Mouse (Mus musculus): ENCODE results near the gene Mrps23. TPM values are rescaled to one million over a fixed set of nuclear protein-coding genes. Genes with fewer than 3 reads are reported as not detected.
A peak's percentile ranks its signal among the peaks of the same experiment; 100 is the strongest.

Gene Mrps23
- polyA plus RNA-seq (2011; ENCODE audit: insufficient read depth, insufficient read length, low read depth, missing spikeins): 67.9 and 107 TPM in 2 replicates

DNA sequence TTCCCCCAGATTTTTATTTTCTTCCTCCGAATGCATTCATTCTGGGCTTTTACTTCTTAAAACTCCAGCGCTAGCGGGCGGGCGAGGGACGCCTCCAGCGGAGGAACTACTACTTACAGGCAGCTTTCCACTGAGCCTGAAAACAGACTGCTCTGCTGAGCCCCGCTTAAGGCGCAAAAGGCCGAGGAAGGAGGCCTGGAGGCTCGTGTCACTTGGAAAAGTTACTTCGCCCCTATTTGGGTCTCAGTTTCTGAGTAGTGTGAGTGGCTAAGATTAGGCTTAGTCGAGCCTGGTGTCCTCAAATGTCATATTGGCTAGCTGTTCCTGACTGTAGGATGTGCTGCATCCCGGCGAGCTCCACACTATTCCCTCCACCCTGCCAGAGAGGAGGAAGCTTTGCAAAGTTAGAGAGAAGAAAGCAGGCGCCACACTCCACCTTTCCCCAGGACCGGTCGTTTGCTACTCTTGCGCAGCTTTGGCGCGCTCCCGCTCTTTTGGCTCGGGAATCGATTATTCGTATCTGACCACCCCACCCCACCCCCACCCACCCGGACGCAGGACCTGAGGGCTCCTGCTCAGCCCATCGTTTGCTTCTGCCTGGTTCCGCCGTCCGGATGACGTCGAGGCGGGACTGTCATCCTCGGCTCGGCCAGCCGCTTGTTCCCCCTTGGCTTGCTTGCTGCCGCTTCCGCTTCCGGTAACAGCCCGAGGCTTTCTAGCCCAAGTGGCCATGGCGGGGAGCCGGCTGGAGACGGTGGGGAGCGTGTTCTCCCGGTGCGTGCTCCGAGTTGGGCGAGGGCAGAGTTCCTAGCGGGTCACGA lies at the start of gene Mrps23:
Gene Mrps23, plus strand, starts transcription at position 677 of the 821 bp plus-strand sequence.
- peaks cover 5% of the 10 kb centered on the region; the same call in 1 of the 2 replicates for H3K36me3 ChIP-seq (ENCODE audit: control insufficient read depth, insufficient read depth, low read length, poor library complexity, severe bottlenecking)
- peak within 1 kb of the TSS; percentile 57 for H3K9ac ChIP-seq (ENCODE audit: low read depth, poor library complexity, severe bottlenecking)
- no peaks in the 10 kb centered on the region for H3K9me3 ChIP-seq (replicated peaks; ENCODE audit: control insufficient read depth, insufficient read depth, low read length, poor library complexity, severe bottlenecking)
- H3K27me3 ChIP-seq (ENCODE audit: control insufficient read depth, insufficient read depth, low read length, poor library complexity, severe bottlenecking): no peaks in the 10 kb centered on the region
- no peaks in the 10 kb centered on the region for H3K4me1 ChIP-seq (ENCODE audit: control insufficient read depth, insufficient read depth, low read length)
- peak within 1 kb of the TSS; percentile 78 for H3K27ac ChIP-seq (ENCODE audit: insufficient read depth, low read length)
- peak within 1 kb of the TSS; percentile 92 for H3K4me3 ChIP-seq (ENCODE audit: low read depth, low read length)
- peak; percentile 11 for TF ChIP-seq CTCF (IDR thresholded peaks at IDR 0.05; ENCODE audit: low read depth, low read length)
- peak; percentile 79; the same call in 1 of the 2 replicates for TF ChIP-seq EP300 (IDR thresholded peaks at IDR 0.05; ENCODE audit: insufficient read depth, low read depth, low read length)
- TF ChIP-seq POLR2A (IDR thresholded peaks at IDR 0.05; ENCODE audit: insufficient read depth, low read length): peak; percentile 54

DNA sequence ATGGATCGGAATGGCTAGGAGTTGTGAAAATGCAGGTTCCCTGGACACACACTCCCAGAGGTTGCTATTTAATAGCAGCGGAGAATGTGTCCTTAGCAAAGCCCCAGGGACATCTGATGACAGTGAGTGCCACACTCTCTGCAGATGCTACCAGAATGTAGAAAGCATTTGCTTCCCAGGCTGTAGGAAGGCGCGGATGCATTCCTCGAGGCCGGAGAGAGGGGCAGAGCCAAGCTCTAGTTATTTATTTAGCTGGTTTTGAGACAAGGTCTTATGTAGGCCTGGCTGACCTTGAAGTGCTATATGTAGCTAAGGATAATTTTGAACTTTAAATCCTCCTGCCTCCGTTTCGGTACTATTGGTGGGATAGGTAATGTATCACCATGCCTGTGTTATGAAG lies 49.7 kb upstream of the Mrps23 start:
- TF ChIP-seq POLR2A (IDR thresholded peaks at IDR 0.05; ENCODE audit: insufficient read depth, low read length) (no peak), EP300 (IDR thresholded peaks at IDR 0.05; ENCODE audit: insufficient read depth, low read depth, low read length) (no peak), CTCF (IDR thresholded peaks at IDR 0.05; ENCODE audit: low read depth, low read length) (no peak)
- H3K4me1 ChIP-seq (ENCODE audit: control insufficient read depth, insufficient read depth, low read length): peaks cover 4% of the 10 kb centered on the region
- no peaks in the 10 kb centered on the region for H3K36me3 ChIP-seq (ENCODE audit: control insufficient read depth, insufficient read depth, low read length, poor library complexity, severe bottlenecking)
- H3K9me3 ChIP-seq (replicated peaks; ENCODE audit: control insufficient read depth, insufficient read depth, low read length, poor library complexity, severe bottlenecking): no peaks in the 10 kb centered on the region
- H3K9ac ChIP-seq (ENCODE audit: low read depth, poor library complexity, severe bottlenecking): no peak overlapping the region
- no peak overlapping the region for H3K27ac ChIP-seq (ENCODE audit: insufficient read depth, low read length)
- no peak overlapping the region for H3K4me3 ChIP-seq (ENCODE audit: low read depth, low read length)
- no peaks in the 10 kb centered on the region for H3K27me3 ChIP-seq (ENCODE audit: control insufficient read depth, insufficient read depth, low read length, poor library complexity, severe bottlenecking)

DNA sequence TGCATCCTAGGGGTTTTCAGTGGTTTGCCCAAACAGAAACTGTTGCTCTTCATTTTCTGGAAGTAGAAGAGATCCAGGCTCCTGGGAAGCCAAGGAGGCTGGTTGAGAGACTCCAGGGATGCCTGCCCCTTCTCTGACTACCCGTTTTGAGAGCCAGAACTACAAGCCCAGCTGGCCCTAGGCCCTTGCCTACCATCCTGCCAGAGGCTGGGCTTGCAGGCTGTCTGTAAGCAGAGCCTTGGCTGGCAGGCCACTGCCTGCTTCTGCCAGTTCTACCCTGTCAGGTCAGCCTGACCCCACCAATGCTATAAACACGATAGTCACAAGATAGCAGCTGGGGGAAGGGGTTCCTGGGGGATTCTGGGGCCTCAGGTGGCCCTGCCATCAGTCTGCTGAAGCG lies 48.7 kb upstream of the Mrps23 start:
- H3K4me1 ChIP-seq (ENCODE audit: control insufficient read depth, insufficient read depth, low read length): peaks cover 9% of the 10 kb centered on the region
- H3K9ac ChIP-seq (ENCODE audit: low read depth, poor library complexity, severe bottlenecking): no peak overlapping the region
- H3K27ac ChIP-seq (ENCODE audit: insufficient read depth, low read length): no peak overlapping the region
- TF ChIP-seq POLR2A (IDR thresholded peaks at IDR 0.05; ENCODE audit: insufficient read depth, low read length) (no peak), CTCF (IDR thresholded peaks at IDR 0.05; ENCODE audit: low read depth, low read length) (no peak), EP300 (IDR thresholded peaks at IDR 0.05; ENCODE audit: insufficient read depth, low read depth, low read length) (no peak)
- H3K9me3 ChIP-seq (replicated peaks; ENCODE audit: control insufficient read depth, insufficient read depth, low read length, poor library complexity, severe bottlenecking): no peaks in the 10 kb centered on the region
- H3K4me3 ChIP-seq (ENCODE audit: low read depth, low read length): no peak overlapping the region
- no peaks in the 10 kb centered on the region for H3K27me3 ChIP-seq (ENCODE audit: control insufficient read depth, insufficient read depth, low read length, poor library complexity, severe bottlenecking)
- H3K36me3 ChIP-seq (ENCODE audit: control insufficient read depth, insufficient read depth, low read length, poor library complexity, severe bottlenecking): no peaks in the 10 kb centered on the region

DNA sequence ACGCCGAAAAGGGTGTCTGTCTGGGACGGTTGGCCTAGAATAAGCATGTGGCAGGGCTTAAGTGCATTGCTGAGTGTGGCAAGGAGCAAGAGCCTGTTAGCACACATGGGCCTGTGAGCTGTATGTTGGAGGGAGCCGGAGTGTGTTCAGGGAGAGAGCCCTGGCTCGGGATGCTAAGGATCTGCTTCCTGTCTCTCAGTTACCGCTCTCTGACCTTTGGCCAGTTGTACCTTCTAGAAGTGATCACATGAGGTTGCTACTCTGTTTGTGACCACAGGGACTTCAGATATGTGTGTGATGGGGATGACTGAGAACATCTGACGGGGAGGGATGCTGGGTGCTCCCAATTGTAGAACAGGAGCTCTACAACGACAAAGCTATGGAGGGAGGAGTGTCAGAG lies 48.2 kb upstream of the Mrps23 start:
- Histone ChIP-seq H3K4me3 (ENCODE audit: low read depth, low read length) (no peak overlapping the region), H3K27ac (ENCODE audit: insufficient read depth, low read length) (no peak overlapping the region), H3K9me3 (replicated peaks; ENCODE audit: control insufficient read depth, insufficient read depth, low read length, poor library complexity, severe bottlenecking) (no peaks in the 10 kb centered on the region), H3K9ac (ENCODE audit: low read depth, poor library complexity, severe bottlenecking) (no peak overlapping the region), H3K36me3 (ENCODE audit: control insufficient read depth, insufficient read depth, low read length, poor library complexity, severe bottlenecking) (no peaks in the 10 kb centered on the region), H3K27me3 (ENCODE audit: control insufficient read depth, insufficient read depth, low read length, poor library complexity, severe bottlenecking) (no peaks in the 10 kb centered on the region), H3K4me1 (ENCODE audit: control insufficient read depth, insufficient read depth, low read length) (peaks cover 10% of the 10 kb centered on the region)
- no peak for TF ChIP-seq CTCF (IDR thresholded peaks at IDR 0.05; ENCODE audit: low read depth, low read length)
- no peak for TF ChIP-seq EP300 (IDR thresholded peaks at IDR 0.05; ENCODE audit: insufficient read depth, low read depth, low read length)
- no peak for TF ChIP-seq POLR2A (IDR thresholded peaks at IDR 0.05; ENCODE audit: insufficient read depth, low read length)

DNA sequence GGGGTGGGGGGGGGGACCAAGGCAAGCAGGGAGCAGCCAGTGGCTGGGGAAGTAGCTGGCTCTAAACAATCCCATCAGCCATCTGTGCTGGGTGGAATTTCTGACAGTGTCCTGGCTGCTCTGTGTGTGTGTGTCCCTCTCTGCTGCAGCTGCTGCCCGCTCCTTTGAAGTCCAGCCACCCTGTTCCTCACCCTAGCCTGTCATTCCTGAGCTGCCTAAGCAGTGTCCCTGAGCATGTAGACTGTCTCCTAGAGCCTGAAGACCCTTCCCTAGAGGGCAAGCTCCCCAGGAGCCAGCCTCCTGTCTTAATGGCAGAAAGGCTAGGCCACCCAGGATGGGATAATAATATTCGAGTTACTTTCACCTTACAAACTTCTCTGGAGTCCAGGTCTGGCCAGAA lies 47.8 kb upstream of the Mrps23 start:
- TF ChIP-seq EP300 (IDR thresholded peaks at IDR 0.05; ENCODE audit: insufficient read depth, low read depth, low read length) (no peak), POLR2A (IDR thresholded peaks at IDR 0.05; ENCODE audit: insufficient read depth, low read length) (no peak), CTCF (IDR thresholded peaks at IDR 0.05; ENCODE audit: low read depth, low read length) (no peak)
- H3K4me3 ChIP-seq (ENCODE audit: low read depth, low read length): no peak overlapping the region
- H3K9ac ChIP-seq (ENCODE audit: low read depth, poor library complexity, severe bottlenecking): no peak overlapping the region
- H3K27ac ChIP-seq (ENCODE audit: insufficient read depth, low read length): no peak overlapping the region
- no peaks in the 10 kb centered on the region for H3K9me3 ChIP-seq (replicated peaks; ENCODE audit: control insufficient read depth, insufficient read depth, low read length, poor library complexity, severe bottlenecking)
- H3K27me3 ChIP-seq (ENCODE audit: control insufficient read depth, insufficient read depth, low read length, poor library complexity, severe bottlenecking): no peaks in the 10 kb centered on the region
- H3K36me3 ChIP-seq (ENCODE audit: control insufficient read depth, insufficient read depth, low read length, poor library complexity, severe bottlenecking): no peaks in the 10 kb centered on the region
- peaks cover 10% of the 10 kb centered on the region for H3K4me1 ChIP-seq (ENCODE audit: control insufficient read depth, insufficient read depth, low read length)

DNA sequence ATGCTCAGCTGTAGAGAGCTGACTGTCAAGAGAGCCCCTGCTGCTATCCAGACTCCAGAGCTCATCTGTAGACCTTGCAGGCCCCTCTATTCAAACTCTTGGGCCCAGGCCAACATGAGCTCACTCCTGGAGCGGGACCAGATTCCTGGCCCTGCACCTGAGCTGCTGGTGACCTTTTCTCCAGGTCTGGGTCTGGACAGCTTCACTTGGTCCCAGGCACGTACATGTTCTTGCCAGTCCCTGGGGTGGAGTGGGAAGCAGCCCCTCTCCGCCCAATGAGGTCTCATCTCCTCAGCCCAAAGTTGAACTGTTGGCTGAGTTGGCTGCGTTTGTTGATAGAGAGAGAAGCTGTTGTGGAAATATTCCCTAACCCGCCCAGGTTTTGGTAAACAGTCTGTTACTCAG lies 45.3 kb upstream of the Mrps23 start:
- H3K4me3 ChIP-seq (ENCODE audit: low read depth, low read length): no peak overlapping the region
- H3K4me1 ChIP-seq (ENCODE audit: control insufficient read depth, insufficient read depth, low read length): peaks cover 9% of the 10 kb centered on the region
- no peaks in the 10 kb centered on the region for H3K9me3 ChIP-seq (replicated peaks; ENCODE audit: control insufficient read depth, insufficient read depth, low read length, poor library complexity, severe bottlenecking)
- H3K9ac ChIP-seq (ENCODE audit: low read depth, poor library complexity, severe bottlenecking): no peak overlapping the region
- H3K36me3 ChIP-seq (ENCODE audit: control insufficient read depth, insufficient read depth, low read length, poor library complexity, severe bottlenecking): no peaks in the 10 kb centered on the region
- H3K27me3 ChIP-seq (ENCODE audit: control insufficient read depth, insufficient read depth, low read length, poor library complexity, severe bottlenecking): no peaks in the 10 kb centered on the region
- no peak overlapping the region for H3K27ac ChIP-seq (ENCODE audit: insufficient read depth, low read length)
- no peak for TF ChIP-seq POLR2A (IDR thresholded peaks at IDR 0.05; ENCODE audit: insufficient read depth, low read length)
- no peak for TF ChIP-seq EP300 (IDR thresholded peaks at IDR 0.05; ENCODE audit: insufficient read depth, low read depth, low read length)
- no peak for TF ChIP-seq CTCF (IDR thresholded peaks at IDR 0.05; ENCODE audit: low read depth, low read length)

Data from ES-Bruce4 (cell line).